Mouse (Mus musculus) layer of hippocampus, adult 2 months (tissue): ENCODE measurements at regions not wholly inside any gene's neighbourhood (a gene's known extent, or its start where the extent isn't known, plus 50 kb on each side); places are given as distances from the start of the nearest gene placed in this dataset.
"Not testable (repeated sequence)": the region's sequence is repeated elsewhere in the genome, so short reads cannot be mapped to it uniquely, and the experiment has no call there.

Source experiments
- DNase-seq, 2 experiments: peaks; one replicate each; pipeline ENCODE4 v3.0.0; 2022; ENCODE audit warnings: low spot score in 2 of 2
- H3K27ac ChIP-seq: fragments of 200-600 bp; 2 replicates; pipeline ENCODE4 v1.8.1; 2022
- H3K4me3 ChIP-seq: fragments of 200-600 bp; 2 replicates; pipeline ENCODE4 v1.8.1; 2022; ENCODE audit warnings: mild to moderate bottlenecking
- CTCF ChIP-seq: fragments of 200-600 bp; conservative IDR thresholded peaks from 2 replicates; pipeline ENCODE4 v1.8.1; 2022; ENCODE audit warnings: antibody characterized with exemption, mild to moderate bottlenecking, moderate library complexity

DNA sequence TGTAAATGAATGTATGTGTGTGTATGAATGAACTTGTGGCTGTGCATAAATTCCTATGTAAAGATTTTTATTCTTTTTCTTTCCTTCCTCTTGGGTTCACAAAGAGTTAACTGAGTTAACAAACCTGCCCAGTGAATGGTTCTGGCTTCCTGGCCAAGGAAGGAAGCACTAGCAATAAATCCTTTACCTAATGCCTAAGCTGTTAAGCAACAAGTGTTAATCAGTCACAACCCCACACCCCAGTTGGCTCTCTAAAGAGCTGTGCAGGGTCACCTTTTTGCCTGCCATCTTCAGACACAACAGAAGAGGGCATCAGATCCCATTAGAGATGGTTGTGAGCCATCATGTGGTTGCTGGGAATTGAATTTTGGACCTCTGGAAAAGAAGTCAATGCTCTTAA is 121.2 kb upstream of the Gm21293 start:
- Histone ChIP-seq H3K4me3 (no peak overlapping the region), H3K27ac (no peak overlapping the region)
- no peak for DNase-seq
- TF ChIP-seq CTCF: no peak

DNA sequence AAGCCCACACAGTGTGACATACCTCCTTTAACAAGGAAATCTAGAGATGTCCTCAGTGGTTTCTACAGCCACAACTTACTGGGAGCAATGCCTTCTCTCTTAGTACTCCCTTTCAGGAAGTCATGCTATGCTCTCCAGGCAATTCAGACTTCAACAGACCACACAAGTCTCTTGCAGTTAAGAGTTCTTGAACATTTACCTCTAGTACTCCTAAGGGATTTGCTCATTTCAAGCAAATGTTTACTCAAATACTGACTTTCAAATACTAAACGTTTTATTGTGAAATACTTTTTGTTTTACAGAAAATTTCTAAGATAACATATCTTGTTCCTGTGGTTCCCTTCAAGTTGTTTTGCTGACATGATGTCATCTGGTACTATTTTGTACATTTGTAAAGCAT is 114.6 kb upstream of the Gm21293 start:
- no peak for TF ChIP-seq CTCF
- Histone ChIP-seq H3K27ac (no peak overlapping the region), H3K4me3 (no peak overlapping the region)
- DNase-seq: no peak

DNA sequence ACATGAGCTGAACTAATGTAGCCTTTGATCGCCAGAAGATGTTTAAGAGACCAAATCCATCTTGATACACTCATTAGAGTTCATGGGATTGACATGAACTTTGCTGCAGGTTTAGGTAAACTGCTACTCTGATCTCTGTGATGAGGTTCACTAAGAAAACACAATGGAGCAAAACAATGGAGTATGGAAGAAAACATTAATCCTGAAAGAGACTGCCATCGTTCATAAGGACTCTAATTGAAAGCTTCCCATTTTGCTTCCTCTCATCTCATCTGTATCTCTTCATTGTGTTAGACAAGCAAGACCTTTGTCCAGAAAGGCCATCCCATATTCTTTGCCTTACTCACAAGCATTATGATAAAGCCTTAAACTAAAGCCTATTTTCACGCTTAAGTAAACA is 110.0 kb upstream of the Gm21293 start:
- DNase-seq: no peak
- TF ChIP-seq CTCF: no peak
- H3K27ac ChIP-seq: no peak overlapping the region
- H3K4me3 ChIP-seq: no peak overlapping the region

DNA sequence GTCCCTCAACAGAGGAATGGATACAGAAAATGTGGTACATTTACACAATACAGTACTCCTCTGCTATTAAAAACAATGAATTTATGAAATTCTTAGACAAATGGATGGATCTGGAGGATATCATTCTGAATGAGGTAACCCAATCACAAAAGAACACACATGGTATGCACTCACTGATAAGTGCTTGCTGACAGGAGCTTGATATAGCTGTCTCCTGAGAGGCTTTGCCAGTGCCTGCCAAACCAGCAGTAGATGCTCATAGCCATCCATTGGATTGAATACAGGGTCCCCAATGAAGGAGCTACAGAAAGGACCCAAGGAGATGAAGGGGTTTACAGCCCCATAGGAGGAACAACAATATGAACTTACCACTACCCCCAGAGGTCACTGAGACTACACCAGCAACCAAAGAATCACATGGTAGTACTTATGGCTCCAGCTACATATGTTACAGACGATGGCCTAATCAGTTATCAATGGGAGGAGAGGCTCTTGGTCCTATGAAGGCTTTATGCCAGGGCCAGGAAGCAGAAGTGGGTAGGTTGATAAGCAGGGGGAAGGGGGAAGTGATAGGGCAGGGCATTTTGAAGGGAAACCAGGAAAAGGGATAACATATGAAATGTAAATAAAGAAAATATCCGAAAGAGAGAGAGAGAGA is 100.9 kb upstream of the Gm21293 start:
- not testable (repeated sequence) for DNase-seq, H3K27ac ChIP-seq, H3K4me3 ChIP-seq

DNA sequence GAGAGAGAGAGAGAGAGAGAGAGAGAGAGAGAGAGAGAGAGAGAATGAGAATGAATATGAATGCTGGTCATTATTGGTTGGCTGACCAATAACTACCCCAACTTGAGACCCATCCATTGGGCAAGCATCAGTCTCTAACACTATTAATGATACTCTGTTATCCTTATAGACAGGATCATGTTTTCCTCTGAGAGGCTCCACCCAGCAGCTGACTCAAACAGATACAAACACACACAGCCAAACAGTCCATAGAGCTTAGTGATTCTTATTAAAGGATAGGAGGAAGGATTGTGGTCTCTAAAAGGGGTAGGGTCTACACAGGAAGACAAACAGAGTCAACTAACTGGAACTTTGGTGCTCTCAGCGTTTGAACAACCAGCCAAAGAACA is 100.4 kb upstream of the Gm21293 start:
- no peak for DNase-seq
- no peak for TF ChIP-seq CTCF
- Histone ChIP-seq H3K4me3 (no peak overlapping the region), H3K27ac (no peak overlapping the region)

DNA sequence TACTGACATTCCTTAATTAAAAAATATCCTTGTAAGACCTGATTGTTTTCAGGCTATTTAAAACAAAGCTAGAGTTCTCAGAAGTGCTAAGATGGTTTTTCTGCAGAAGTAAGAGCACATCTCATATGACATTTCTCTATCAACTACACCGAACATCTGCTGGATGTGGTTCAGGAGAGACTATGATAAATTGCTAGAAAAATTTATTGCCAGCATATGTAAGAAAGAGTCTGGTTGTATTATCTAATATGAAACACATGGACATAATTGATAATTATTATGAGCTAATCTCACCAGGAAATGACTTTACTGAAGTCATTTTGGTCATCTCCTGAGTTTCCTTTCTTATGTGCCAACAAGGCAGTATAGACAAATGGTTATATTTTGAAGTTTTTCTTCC is 99.2 kb upstream of the Gm21293 start:
- no peak for TF ChIP-seq CTCF

More for the DNA sequence above, 99.2 kb upstream of the Gm21293 start:
- Histone ChIP-seq H3K4me3 (no peak overlapping the region), H3K27ac (no peak overlapping the region)
- DNase-seq: no peak
